Mouse (Mus musculus): Measurements from ENCODE around the gene Gfod2. TPM values are rescaled to one million over a fixed set of nuclear protein-coding genes. Genes with fewer than 3 reads are reported as not detected.

The Gfod2 gene
- polyA plus RNA-seq, 1 experiment from 2014 or later = 36.6 TPM

DNA sequence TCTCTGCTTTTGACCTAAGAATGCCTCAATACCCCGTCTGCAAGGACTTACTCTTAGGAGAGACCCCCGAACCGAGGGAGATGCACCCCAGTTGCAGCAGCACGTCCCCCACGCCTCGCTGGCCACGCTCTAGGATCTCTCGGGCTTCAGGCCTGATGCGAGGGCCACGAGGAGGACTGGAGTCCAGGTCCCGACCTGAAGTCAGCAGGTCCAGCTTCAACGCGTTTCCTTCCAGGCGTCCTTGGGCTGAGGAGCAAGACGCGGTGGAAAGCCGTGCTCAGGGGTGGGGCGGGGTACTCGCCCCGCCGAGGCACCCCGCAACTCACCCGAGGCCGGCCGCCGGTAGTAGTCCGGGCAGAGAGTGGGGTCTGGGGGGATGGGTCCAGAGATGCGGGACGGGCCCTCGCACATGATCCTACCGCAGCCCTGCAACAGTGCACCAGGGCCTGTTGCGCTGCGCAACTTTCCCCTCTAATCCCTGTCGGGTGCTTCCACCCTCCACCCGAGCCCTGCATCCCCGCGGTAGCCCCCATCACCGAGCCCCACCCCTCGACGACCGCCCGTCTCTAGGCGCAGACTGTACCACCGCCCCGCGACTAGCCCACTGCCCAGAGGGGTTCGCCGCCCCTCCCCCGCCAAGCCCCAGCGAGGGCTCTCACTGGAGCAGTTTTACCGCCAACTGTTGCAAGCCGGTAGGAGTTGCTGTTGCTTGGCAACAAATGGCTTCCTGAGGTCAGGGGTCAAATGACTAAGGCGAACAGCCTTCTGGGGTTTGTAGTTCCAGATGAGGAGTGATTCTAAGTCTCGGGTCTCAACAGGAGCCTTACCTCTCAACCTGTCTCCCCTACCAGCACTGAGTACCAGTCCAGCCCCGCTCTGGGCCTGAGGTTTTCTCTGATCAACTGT, 50.7 kb downstream of the Gfod2 start, which contains the start of the genes 4933405L10Rik and Enkd1:
4933405L10Rik (plus strand) TSS at position 158 of the 906 bp plus-strand sequence.
Enkd1 (minus strand) TSS at position 713 of the 906 bp plus-strand sequence.
- H3K4me3 ChIP-seq = peak within 1 kb of the TSS; percentile 91

DNA sequence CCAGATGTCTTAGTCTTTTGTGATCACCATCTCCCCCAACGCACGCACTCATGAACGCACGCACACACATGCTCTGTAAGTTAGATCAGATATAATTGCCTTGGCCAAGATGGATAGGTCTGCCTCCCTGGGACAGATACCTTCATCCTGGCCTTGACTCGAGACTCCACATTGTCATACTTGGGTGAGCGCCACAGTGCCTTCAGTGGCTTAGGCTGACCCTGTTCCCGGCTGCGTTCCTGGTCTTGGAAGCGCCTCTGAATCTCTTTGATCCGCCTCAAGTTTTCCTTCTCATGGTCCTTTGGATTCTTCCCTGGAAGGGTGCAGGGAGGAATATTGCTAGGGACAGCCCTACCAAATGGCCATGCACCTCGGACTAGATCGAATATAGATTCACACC, 52.0 kb downstream of the Gfod2 start:
- WGBS = 84% methylated on average over 12 of the region's 12 CpGs
- peaks cover 35% of the 10 kb centered on the region for H3K4me1 ChIP-seq
- no peak overlapping the region for H3K27ac ChIP-seq (replicated peaks)

More for the DNA sequence above, 50.7 kb downstream of the Gfod2 start, which contains the start of the genes 4933405L10Rik and Enkd1:
- H3K9me3 ChIP-seq = no peaks in the 10 kb centered on the region
- DNase-seq (ENCODE audit: low spot score) = peak; percentile 95
- H3K4me1 ChIP-seq = peaks cover 22% of the 10 kb centered on the region
- no peaks in the 10 kb centered on the region for H3K27me3 ChIP-seq (replicated peaks; ENCODE audit: low read depth, poor library complexity, severe bottlenecking)
- H3K36me3 ChIP-seq (replicated peaks) = peaks cover 33% of the 10 kb centered on the region
- 2% methylated on average over 55 of the region's 55 CpGs for WGBS
- peak within 1 kb of the TSS; percentile 92 for H3K27ac ChIP-seq (replicated peaks)

DNA sequence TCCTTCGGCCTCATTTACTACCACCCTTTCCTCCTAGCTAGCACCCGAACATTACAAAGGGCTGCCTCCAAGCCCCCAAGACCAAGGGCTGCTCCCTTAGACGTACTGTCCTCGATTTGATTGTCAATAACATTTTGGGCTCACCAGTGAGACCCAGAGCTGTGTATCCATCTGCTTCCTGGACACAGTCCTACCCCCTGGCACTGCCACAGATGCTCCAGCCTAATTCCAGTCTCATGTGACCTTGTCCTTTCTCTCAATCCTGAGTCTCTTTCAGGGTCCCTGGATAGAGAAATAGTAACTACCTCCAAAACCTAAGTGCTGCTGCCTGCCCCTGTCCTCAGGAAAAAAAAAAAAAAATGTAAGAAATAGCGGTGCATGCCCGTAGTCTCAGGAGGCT, 53.5 kb downstream of the Gfod2 start:
- Histone ChIP-seq H3K4me1 (peaks cover 42% of the 10 kb centered on the region), H3K27ac (replicated peaks) (no peak overlapping the region), H3K9me3 (no peaks in the 10 kb centered on the region), H3K27me3 (replicated peaks; ENCODE audit: low read depth, poor library complexity, severe bottlenecking) (no peaks in the 10 kb centered on the region), H3K36me3 (replicated peaks) (peaks cover 39% of the 10 kb centered on the region), H3K4me3 (no peak overlapping the region)
- DNase-seq (ENCODE audit: low spot score) = no peak
- 90% methylated on average over 6 of the region's 6 CpGs for WGBS

More for the DNA sequence above, 52.0 kb downstream of the Gfod2 start:
- DNase-seq (ENCODE audit: low spot score) = no peak
- H3K36me3 ChIP-seq (replicated peaks) = peaks cover 39% of the 10 kb centered on the region
- no peaks in the 10 kb centered on the region for H3K9me3 ChIP-seq
- H3K27me3 ChIP-seq (replicated peaks; ENCODE audit: low read depth, poor library complexity, severe bottlenecking) = no peaks in the 10 kb centered on the region
- peak overlapping the region; percentile 91 for H3K4me3 ChIP-seq

DNA sequence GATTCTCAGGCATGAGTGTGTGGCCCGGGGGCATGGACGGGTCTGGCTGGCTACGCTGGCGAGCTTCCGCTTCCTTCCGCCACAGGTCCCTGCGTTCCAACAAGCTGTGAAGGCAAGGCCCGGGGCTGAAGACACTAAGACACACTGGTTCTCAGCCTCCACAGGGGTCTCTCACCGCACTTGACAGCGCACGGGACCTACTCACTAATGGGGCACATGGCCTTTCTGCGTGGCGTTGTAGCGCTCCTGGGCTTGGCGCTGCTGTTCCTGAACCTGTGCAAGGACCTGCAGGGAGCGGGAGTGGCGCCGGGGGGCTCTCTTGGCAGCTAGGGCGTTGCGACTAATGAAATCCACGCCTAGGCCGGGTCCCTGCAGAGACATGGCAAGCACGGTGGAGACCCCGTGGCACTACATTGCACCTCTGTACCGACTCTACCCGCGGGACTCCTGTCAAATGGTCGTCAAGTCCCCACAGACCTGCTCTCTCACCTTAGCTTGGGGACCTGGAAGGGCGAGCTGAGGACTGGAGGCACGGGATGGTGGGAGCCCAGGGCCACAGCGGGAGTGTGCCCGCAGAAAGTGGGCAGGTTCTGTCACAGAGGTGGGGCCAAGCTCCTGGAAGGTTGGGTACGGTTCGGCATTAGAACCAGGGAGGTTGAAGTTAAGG, 54.2 kb downstream of the Gfod2 start:
- Histone ChIP-seq H3K27ac (replicated peaks) (no peak overlapping the region), H3K4me3 (no peak overlapping the region), H3K9me3 (no peaks in the 10 kb centered on the region), H3K4me1 (peaks cover 48% of the 10 kb centered on the region), H3K36me3 (replicated peaks) (peaks cover 44% of the 10 kb centered on the region), H3K27me3 (replicated peaks; ENCODE audit: low read depth, poor library complexity, severe bottlenecking) (no peaks in the 10 kb centered on the region)
- WGBS = 93% methylated on average over 34 of the region's 34 CpGs
- DNase-seq (ENCODE audit: low spot score) = no peak

DNA sequence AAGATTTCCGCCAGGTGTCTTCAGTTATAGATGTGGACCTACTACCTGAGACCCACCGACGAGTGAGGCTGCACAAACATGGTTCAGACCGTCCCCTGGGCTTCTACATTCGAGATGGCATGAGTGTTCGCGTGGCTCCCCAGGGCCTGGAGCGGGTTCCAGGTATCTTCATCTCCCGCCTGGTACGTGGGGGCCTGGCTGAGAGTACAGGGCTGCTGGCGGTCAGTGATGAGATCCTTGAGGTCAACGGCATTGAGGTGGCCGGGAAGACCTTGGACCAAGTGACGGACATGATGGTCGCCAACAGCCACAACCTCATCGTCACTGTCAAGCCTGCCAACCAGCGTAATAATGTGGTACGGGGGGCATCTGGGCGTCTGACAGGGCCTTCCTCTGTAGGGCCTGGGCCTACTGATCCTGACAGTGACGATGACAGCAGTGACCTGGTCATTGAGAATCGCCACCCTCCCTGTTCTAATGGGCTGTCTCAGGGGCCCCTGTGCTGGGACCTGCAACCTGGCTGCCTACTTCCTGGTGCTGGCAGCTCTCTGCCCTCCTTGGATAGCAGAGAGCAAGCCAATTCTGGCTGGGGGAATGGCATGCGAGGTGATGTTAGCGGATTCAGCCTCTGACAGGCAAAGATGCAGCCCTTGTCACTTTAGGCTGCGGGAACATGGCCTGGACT, 55.6 kb downstream of the Gfod2 start:
- 91% methylated on average over 24 of the region's 24 CpGs for WGBS
- Histone ChIP-seq H3K27ac (replicated peaks) (no peak overlapping the region), H3K9me3 (no peaks in the 10 kb centered on the region), H3K27me3 (replicated peaks; ENCODE audit: low read depth, poor library complexity, severe bottlenecking) (no peaks in the 10 kb centered on the region), H3K4me1 (peaks cover 45% of the 10 kb centered on the region), H3K36me3 (replicated peaks) (peaks cover 57% of the 10 kb centered on the region), H3K4me3 (peak overlapping the region; percentile 81; the same call in 1 of the 2 replicates)
- no peak for DNase-seq (ENCODE audit: low spot score)

DNA sequence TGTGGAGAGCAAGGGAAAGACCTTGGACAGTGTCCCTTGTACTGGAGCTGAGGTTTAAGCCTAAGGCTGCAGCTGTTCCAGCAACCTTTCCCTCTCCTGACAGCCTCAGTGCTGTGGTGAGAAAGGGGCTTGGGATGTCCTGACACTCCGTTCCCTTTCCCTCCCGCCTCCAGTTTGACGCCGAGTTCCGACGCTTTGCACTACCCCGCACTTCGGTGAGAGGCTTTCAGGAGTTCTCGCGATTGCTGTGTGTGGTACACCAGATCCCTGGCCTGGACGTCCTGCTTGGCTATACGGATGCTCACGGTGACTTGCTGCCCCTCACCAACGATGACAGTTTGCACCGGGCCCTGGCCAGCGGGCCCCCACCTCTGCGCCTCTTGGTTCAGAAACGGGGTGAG, 56.5 kb downstream of the Gfod2 start:
- H3K36me3 ChIP-seq (replicated peaks) = peaks cover 66% of the 10 kb centered on the region
- no peaks in the 10 kb centered on the region for H3K9me3 ChIP-seq
- H3K4me1 ChIP-seq = peaks cover 37% of the 10 kb centered on the region
- DNase-seq (ENCODE audit: low spot score) = peak; percentile 29
- H3K27me3 ChIP-seq (replicated peaks; ENCODE audit: low read depth, poor library complexity, severe bottlenecking) = no peaks in the 10 kb centered on the region
- 40% methylated on average over 18 of the region's 18 CpGs for WGBS
- peak overlapping the region; percentile 84 for H3K27ac ChIP-seq (replicated peaks)
- peak overlapping the region; percentile 81 for H3K4me3 ChIP-seq

DNA sequence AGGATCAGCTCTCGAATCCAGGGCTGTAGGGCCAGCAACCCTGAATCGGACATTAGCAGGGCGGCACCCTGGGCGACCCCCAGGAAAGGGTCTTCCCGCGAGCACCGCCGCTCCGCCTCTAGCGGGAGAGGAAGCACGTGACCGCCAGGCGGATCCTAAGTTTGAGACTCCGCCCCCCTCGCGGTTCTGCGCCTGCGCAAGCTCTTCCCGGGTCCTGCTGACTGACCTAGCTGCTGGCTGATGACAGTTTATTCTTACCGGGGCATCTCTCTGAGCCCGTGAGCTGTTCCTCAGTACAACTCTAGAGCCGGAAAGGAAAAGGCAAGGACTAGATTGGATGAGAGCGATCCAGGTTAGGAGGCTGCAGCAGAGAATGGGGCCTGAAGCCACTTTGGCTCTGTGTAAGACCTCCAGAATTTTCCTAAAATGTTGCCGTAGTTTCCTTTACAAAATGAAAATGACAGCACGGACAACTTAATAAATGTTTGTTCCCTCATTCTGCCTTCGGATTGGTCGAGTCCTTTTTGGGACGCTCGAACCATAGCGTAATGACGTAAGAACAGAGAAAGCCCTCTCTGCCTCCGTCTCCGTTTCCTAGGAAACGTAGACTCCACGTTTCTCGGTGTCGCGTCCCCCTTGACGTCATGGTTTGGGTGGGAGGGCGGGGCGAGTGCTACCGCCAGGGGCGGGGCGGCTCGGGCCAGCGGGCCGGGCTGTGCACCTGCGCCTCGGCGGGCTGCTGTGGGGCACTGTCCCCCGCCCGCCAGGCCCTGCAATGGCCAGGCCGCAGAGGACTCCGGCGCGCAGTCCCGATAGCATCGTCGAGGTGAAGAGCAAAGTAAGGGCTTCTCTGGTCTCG, 57.3 kb downstream of the Gfod2 start, which contains the start of the genes Acd and Pard6a:
Acd (minus strand) TSS at position 137 of the 859 bp plus-strand sequence.
Pard6a (plus strand) TSS at position 183 of the 859 bp plus-strand sequence.
- under 1% methylated on average over 60 of the region's 60 CpGs for WGBS
- no peaks in the 10 kb centered on the region for H3K27me3 ChIP-seq (replicated peaks; ENCODE audit: low read depth, poor library complexity, severe bottlenecking)
- H3K9me3 ChIP-seq = no peaks in the 10 kb centered on the region
- peak within 1 kb of the TSS; percentile 84 for H3K27ac ChIP-seq (replicated peaks)
- H3K36me3 ChIP-seq (replicated peaks) = peaks cover 69% of the 10 kb centered on the region
- H3K4me3 ChIP-seq = peak within 1 kb of the TSS; percentile 81
- H3K4me1 ChIP-seq = peaks cover 29% of the 10 kb centered on the region
- peak; percentile 99 for DNase-seq (ENCODE audit: low spot score)

DNA sequence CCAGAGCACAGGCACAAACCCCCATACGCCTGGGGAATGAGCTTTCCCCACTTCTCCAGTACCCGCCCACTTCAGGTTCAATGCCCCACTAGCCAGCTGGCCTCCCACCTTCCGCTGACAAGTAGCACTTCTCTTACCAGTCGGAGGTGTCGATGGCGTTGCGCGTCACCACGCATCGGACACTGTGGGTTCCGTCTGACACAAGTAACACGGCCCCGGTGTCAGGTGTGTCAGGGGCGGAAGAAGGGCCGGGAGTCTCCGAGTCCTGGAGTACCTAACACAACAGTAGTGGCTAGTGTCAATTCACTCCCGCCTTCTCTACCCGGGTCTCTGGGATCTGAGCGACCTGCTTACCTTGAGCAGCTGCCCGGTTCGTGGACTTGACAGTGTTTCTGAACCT, 57.9 kb downstream of the Gfod2 start:
- Histone ChIP-seq H3K27me3 (replicated peaks; ENCODE audit: low read depth, poor library complexity, severe bottlenecking) (peaks cover 1% of the 10 kb centered on the region), H3K27ac (replicated peaks) (peak overlapping the region; percentile 84), H3K36me3 (replicated peaks) (peaks cover 69% of the 10 kb centered on the region)

DNA sequence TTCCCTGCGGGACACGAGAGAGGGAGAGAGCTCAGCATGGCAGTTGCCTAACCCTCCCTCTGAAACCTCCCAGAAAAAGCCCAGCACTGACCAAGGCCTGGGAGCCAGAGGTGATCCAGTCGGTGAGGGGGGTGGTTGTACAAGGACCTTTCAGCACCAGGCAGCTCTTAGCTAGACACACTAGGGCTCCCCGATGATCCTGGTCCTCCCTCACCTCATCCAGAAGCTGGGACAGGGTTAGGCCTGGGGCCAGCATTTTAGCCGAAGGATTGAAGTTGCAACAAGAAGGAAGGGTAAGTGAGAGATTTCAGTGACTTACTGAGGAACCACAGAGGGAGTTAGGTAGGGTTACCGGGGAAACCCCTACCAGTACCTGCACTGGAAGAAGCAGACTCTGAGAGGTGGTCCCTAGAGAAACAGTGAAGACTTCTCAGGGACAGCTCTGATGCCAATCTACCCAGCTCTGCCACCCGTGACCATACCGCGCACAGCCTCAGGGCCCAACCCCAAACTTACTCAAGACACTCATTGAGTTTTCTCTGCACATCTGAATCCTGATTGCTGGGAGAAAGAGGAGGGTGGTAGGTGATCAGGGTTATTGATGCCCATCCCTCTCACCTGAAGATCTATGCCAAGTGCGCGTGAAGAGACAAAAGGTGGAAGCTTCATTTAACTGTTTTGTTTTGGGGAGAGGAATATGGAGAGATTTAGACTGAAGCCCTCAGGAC, 58.8 kb downstream of the Gfod2 start:
- Histone ChIP-seq H3K4me3 (peak overlapping the region; percentile 81), H3K9me3 (no peaks in the 10 kb centered on the region), H3K27ac (replicated peaks) (0 out of 2 replicates have a peak overlapping the region, but pooled peaks have one; percentile 84), H3K27me3 (replicated peaks; ENCODE audit: low read depth, poor library complexity, severe bottlenecking) (peaks cover 10% of the 10 kb centered on the region), H3K4me1 (peaks cover 27% of the 10 kb centered on the region), H3K36me3 (replicated peaks) (peaks cover 62% of the 10 kb centered on the region)
- no peak for DNase-seq (ENCODE audit: low spot score)
- WGBS = 91% methylated on average over 11 of the region's 11 CpGs

More for the DNA sequence above, 57.9 kb downstream of the Gfod2 start:
- Histone ChIP-seq H3K9me3 (no peaks in the 10 kb centered on the region), H3K4me3 (peak overlapping the region; percentile 81), H3K4me1 (peaks cover 27% of the 10 kb centered on the region)
- no peak for DNase-seq (ENCODE audit: low spot score)
- WGBS = 1% methylated on average over 21 of the region's 21 CpGs

DNA sequence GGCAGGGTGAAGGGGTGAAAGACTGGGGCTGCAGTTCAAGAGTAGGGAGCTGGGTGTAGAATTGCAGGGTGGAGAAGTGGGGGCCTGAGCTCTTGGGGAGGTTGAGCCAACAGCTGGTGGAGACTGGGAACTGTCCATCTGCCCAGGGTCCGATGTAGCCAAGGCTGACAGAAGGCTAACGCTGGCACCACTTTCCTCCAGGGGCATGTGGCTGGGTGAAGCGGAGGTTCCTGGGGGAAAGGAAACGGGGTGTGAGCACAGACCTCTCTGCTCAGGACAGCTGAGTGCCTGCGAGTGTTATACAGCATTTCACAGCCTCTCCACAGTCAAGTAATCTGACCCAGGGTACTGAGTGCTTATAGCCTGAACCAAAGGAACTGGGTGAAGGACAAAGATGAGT, 59.7 kb downstream of the Gfod2 start:
- H3K27ac ChIP-seq (replicated peaks) = no peak overlapping the region
- no peak for DNase-seq (ENCODE audit: low spot score)
- WGBS = 90% methylated on average over 5 of the region's 5 CpGs
- peaks cover 18% of the 10 kb centered on the region for H3K27me3 ChIP-seq (replicated peaks; ENCODE audit: low read depth, poor library complexity, severe bottlenecking)
- peaks cover 36% of the 10 kb centered on the region for H3K4me1 ChIP-seq
- peak overlapping the region; percentile 21; the same call in 1 of the 2 replicates for H3K4me3 ChIP-seq
- no peaks in the 10 kb centered on the region for H3K9me3 ChIP-seq
- peaks cover 53% of the 10 kb centered on the region for H3K36me3 ChIP-seq (replicated peaks)
